Mouse (Mus musculus) stomach, postnatal 0 days (tissue): Measurements from ENCODE around the gene Tuba3a.

ENCODE experiments used
- CTCF ChIP-seq: IDR thresholded peaks from 2 replicates; pipeline ENCODE4 v1.5.1; 2016; ENCODE audit warnings: antibody characterized with exemption, low read depth, mild to moderate bottlenecking, moderate library complexity
- EP300 ChIP-seq: optimal IDR thresholded peaks from 2 replicates; pipeline ENCODE3; 2016; ENCODE audit warnings: antibody characterized with exemption

DNA sequence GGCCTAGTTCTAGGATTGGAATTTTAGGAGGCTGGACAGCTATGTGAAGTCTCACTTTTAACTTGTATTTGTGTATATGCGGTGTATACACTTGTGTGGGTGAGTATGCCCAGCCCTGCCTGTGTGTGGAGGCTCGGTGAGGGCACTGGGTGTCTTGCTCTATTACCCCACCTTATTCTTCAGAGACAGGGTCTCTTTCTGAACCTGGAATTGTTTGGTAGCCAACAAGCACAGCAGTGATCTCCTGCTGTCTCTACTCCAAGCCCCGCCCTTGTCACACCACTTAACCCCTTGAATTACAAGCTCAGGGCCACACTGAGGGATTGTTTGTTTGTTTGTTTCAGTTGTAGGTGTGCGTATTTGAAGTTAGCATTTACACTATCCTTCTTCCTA lies 53.8 kb downstream of the Tuba3a start:
- no peak for TF ChIP-seq EP300
- no peak for TF ChIP-seq CTCF
